Mouse (Mus musculus) liver, embryonic 14 days (tissue): ENCODE results near the gene Cyp3a25. TPM values are rescaled to one million over a fixed set of nuclear protein-coding genes. Genes with fewer than 3 reads are reported as not detected.

ENCODE experiments used
- polyA plus RNA-seq: library from polyadenylated mRNA; depleted of rRNA; stranded (reverse); fragments of >200 nt; gene quantifications from 2 replicates; pipeline ENCODE4 v1.2.3, GENCODE M21; 2012; rRNA removed

Cyp3a25 gene
- 0.05 and 0.06 TPM in 2 replicates for polyA plus RNA-seq

DNA sequence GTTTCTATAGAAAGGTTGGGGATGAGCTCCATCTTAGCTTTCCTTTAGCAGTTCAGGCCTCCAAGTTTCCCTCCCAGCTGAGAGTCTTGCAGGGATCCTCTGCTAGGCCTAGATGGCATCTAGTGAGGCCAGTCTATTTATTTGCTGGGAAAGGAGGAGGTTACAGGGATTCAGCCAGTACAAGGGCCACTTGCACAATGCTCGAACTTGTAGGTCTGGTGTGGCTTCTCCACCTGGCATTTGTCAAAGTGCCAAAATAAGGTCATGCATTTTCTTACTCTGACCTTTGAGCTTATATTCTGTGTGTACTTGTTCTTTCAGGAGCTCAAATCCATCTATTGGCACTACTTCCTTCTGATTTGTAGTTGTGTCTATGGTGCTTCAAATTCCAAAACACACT is at the start of gene Cyp3a25:
Gene Cyp3a25, minus strand, starts transcription at position 110 of the 400 bp plus-strand sequence.

Other genes starting within 250 kb of the Cyp3a25 start
- gene Cyp3a44, start 203.7 kb downstream of the Cyp3a25 start, polyA plus RNA-seq, result 0.01 TPM in 1 of 2 replicates, not detected in the other
- 1.5 and 1.6 TPM in 2 replicates for gene Cyp3a11, start 129.7 kb downstream of the Cyp3a25 start, polyA plus RNA-seq
- gene Cyp3a59, start 69.6 kb upstream of the Cyp3a25 start, polyA plus RNA-seq, result not detected in 2 replicates
- gene Gm5565, start 150.9 kb upstream of the Cyp3a25 start, polyA plus RNA-seq, result not detected in 2 replicates
- gene Gm6309, start 161.1 kb upstream of the Cyp3a25 start, polyA plus RNA-seq, result not detected in 2 replicates
- 0.10 and 0.16 TPM in 2 replicates for gene 1700001J03Rik, start 175.7 kb upstream of the Cyp3a25 start, polyA plus RNA-seq
- gene Rnf6, start 211.9 kb upstream of the Cyp3a25 start, polyA plus RNA-seq, result 13.9 and 14.5 TPM in 2 replicates
- gene Cdk8, start 221.6 kb upstream of the Cyp3a25 start, polyA plus RNA-seq, result 40.2 and 47.1 TPM in 2 replicates